Mouse (Mus musculus): Measurements from ENCODE around the gene Ralgps1.

GRCm38 (mm10) chr2:33395053-33395452 lies 23.8 kb upstream of the Ralgps1 start:
- TF ChIP-seq CTCF (IDR thresholded peaks at IDR 0.05; ENCODE audit: extremely low read depth, insufficient read length, insufficient replicate concordance, low read depth, low read length) (no peak), POLR2A (IDR thresholded peaks at IDR 0.05; ENCODE audit: low read depth, low read length) (no peak)
